Mouse (Mus musculus) heart, adult 18-20 months (tissue): ENCODE data around the gene Kbtbd12. TPM values are rescaled to one million over a fixed set of nuclear protein-coding genes. Genes with fewer than 3 reads are reported as not detected.
A peak's percentile ranks its signal among the peaks of the same experiment; 100 is the strongest.

Experiments
- DNase-seq, 2 experiments: peaks; one replicate each; pipeline ENCODE4 v3.0.0; 2021 to 2022; ENCODE audit warnings: mixed read lengths in 1 of 2
- total RNA-seq, 2 experiments: library from RNA; stranded (reverse); gene quantifications; 2 replicates each; pipeline ENCODE4 v1.2.3; 2021

Gene Kbtbd12
- total RNA-seq, 2 experiments from 2014 or later = 42.6 to 44.1 TPM

- no peak for DNase-seq
Observed at GRCm38 (mm10) chr6:88626912-88627311, 10.8 kb downstream of the Kbtbd12 start.

DNA sequence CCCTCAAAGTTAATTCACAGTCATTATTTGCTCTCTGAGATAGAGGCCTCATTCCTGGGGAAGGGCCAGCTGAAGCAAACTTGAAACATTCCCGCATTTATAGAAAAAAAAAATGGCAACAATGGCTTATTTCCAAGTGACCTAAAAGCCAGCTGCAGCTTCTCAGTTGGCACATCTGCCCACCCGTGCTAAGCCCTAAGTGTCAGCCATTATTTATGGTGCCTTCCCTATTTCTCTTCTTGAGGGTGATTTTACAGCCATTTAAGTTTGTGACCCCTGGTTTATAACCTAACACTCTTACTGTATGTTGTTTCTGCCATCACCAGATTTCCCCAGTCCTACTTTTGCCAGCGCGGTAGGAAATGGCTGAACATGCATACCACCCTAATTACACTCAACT is 11.3 kb downstream of the Kbtbd12 start:
- DNase-seq = peak in 1 of 2 experiments; percentile 28

GRCm38 (mm10) chr6:88621816-88622481 is 15.8 kb downstream of the Kbtbd12 start:
- DNase-seq = peak; percentile 23 to 29

GRCm38 (mm10) chr6:88619542-88619941 is 18.2 kb downstream of the Kbtbd12 start:
- DNase-seq = no peak

DNA sequence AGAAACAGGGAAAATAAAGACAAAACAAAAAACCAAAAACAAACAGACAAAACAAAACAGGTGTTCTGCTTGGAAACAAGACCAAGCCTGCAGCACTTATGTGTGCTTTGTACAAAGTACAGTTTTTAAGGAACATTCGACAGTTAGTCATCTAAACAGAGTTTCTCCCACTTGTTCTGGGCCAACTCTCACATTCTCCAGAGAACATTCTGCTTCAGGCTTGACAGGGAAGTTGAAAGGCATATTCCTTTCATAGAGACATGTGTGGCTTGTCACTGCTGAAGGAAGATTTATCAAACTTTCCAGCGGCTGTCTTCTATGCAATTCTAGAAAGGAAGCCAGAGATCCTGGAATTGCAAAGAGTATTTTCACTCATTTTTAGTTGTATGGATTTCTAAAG is 22.4 kb downstream of the Kbtbd12 start:
- no peak for DNase-seq

GRCm38 (mm10) chr6:88606417-88606816 is 31.3 kb downstream of the Kbtbd12 start:
- DNase-seq = no peak

- no peak for DNase-seq
Observed at GRCm38 (mm10) chr6:88605715-88606114, 32.0 kb downstream of the Kbtbd12 start.

GRCm38 (mm10) chr6:88605235-88605634 is 32.5 kb downstream of the Kbtbd12 start:
- no peak for DNase-seq

DNA sequence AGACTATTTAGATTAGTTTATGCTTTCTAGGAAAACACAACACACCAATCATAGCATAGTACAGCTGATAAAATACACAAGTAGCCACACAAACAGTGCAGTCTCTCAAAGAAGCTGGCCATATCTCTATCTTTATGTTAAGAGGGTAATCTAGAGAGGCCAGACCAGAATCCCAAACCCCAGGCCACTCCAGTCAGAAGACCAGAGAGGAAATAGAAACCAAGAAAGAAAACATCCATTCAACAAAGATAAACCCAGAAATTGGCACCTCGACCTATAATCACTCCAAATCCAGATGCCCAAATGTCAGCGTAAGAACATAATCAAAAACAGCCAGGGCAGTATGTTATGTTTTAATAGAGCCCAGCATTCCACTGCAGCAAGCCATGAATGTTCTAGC is 41.6 kb downstream of the Kbtbd12 start:
- no peak for DNase-seq

DNA sequence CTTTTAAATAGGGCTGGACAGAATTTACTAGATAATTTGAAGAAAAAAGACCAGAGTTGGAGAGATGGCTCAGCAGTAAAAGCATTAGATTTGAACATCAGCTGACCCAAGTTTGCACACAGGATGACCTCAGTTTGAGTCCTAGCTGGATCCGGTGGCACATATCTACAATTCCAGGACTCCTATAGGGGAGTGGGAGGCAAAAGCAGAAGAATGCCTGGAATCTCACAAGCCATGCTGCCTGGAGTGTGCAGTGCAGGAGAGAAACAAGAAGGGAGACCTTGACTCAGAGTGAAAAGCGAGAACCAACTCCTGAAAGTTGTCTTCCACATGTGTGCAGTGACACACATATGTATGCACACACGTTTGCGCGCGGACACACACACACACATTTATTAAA is 45.4 kb downstream of the Kbtbd12 start:
- no peak for DNase-seq

GRCm38 (mm10) chr6:88590231-88590630 is 47.5 kb downstream of the Kbtbd12 start:
- DNase-seq = peak in 1 of 2 experiments; percentile 21

GRCm38 (mm10) chr6:88589517-88589916 is 48.2 kb downstream of the Kbtbd12 start:
- peak; percentile 35 to 39 for DNase-seq

GRCm38 (mm10) chr6:88588581-88589256 is 49.0 kb downstream of the Kbtbd12 start:
- DNase-seq = no peak

DNA sequence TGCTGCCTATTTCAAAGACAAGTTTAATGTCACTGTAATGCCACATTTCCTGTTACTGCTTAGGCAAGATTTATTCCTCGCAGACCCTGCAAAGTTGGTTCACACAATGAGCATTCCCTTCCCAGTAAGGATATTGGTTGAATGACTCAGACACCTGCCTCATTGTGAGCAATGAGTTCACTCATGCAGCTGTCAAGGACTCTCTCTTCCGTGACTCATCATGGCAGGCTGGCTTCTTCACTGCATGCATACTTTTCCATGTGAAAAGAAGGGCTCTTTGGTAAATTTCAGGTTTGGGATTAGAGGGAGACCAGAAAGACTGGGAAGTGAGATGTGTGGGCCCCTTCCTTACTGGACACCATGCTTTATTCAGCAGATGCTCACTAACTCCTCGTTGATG is 50.7 kb downstream of the Kbtbd12 start:
- DNase-seq = no peak

GRCm38 (mm10) chr6:88583950-88584349 is 53.8 kb downstream of the Kbtbd12 start:
- no peak for DNase-seq

- DNase-seq = no peak
Observed at GRCm38 (mm10) chr6:88576495-88576894, 61.3 kb downstream of the Kbtbd12 start.

- DNase-seq = no peak
Observed at GRCm38 (mm10) chr6:88566676-88567075, 71.1 kb downstream of the Kbtbd12 start.

DNA sequence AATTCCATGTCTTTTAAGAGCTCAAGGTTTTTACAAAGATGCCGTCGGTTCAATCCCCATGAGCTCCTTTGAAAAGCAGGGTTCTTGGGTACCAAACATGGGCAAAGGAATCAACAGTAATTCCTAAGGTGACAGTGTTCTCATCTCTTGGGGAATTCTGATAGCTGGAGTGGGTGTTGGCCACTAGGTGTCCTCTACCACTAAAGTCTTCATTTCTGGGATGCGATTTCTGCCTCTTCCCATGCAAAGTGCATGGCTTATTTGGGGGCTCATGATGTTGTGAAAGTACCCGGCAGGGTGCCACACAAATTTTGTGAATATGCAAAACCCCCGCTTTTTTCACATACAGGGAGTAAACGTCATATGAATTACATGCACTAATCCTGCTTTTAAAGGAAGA is 72.7 kb downstream of the Kbtbd12 start:
- peak in 1 of 2 experiments; percentile 23 for DNase-seq

DNA sequence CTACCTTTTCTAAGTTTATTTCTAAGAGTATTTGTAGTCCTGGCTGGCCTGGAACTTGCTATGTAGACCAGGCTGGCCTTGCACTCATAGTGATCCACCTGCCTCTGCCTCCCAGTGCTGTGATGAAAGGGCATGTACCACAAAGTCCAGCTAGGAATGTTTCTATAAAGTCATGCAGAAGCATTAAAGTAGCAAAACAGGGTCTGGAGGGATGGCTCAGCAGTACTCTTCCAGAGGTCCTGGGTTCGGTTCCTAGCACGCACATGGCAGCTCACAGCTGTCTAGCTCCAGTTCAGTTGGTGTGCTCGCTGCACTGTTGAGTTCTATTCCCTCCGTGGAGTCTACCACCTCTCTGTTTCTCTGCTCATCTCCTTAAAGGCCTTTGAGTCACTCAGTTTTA is 77.6 kb downstream of the Kbtbd12 start:
- DNase-seq = no peak

- no peak for DNase-seq
Observed at GRCm38 (mm10) chr6:88559688-88560087, 78.1 kb downstream of the Kbtbd12 start.

DNA sequence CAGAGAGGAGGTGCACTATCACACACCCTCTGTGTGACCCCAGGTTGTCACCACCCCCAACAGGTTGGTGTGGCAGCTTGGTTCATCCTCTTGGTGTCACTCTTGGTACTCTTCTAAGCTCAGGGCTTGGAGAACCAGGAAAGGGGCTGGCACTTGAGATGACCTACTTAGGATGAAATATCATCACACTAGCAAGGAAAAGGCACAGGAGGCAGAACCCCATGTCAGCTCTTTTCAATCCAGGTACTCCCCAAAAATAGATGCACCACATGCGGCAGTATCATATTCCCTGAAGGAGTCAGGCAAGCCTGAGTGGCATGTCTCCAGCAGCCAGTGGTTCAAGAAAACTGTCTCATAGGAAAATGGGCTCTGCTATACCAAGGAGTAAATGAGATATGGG is 79.7 kb downstream of the Kbtbd12 start:
- no peak for DNase-seq

DNA sequence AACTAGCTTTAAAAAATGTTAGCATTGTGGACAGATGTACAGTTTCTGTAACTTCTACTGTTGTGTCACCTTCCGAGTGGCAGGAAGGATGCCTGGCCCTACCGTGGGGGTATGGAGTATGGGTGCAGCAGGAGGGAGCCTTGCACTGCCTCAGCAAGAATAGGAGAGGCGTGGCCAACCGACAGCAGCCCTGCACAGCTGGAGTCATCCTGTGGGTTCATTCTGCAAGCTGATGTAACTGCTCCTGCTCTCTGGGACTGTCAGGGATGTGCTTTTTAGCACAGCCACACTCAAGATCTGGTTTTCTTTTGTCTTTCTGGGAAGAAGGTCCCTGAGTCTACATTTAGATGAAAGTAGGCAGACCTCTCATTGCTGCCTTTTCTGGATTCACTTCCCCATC is 80.2 kb downstream of the Kbtbd12 start:
- DNase-seq = no peak

DNA sequence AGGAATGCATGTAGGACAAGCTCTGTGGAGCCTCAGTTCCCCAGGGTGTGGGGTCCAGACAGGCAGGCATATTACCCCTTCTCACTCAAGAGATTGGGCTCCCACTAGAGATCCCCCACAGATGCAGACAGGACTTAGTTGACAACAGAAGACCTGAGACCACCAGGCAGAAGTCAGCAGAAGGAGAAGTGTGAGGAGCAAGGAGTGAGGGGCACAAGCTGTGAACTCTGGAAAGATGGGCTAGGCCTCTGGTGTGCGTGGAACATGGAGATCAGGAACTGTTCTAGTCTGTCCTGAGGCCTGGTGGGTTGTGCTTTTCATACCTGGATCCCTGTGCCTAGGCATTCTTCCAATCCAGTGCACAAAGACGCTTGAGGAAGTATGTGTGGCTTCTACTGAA is 87.8 kb downstream of the Kbtbd12 start:
- no peak for DNase-seq
